ENCODE assay signal across 8 mouse cellular contexts in genomic region chr12:105025271-105025946, GRCm38 (mm10). TPM values are rescaled to one million over a fixed set of nuclear protein-coding genes. Genes with fewer than 3 reads are reported as not detected.
DNase-seq lines count a peak whose midpoint lies in the region; ATAC-seq and TF ChIP-seq lines count a peak whose summit lies in the region.

No protein-coding gene starts in this region.

- H3K27me3 ChIP-seq in MEL (ENCODE audit: control insufficient read depth in 1 of 2, insufficient read depth in 2 of 2, low read length in 2 of 2) = no peaks in the 10 kb centered on the region
- no peaks in the 10 kb centered on the region for H3K27me3 ChIP-seq in intestine, postnatal 0 days (replicated peaks; ENCODE audit: control insufficient read depth, insufficient read depth, low read length)
- no peaks in the 10 kb centered on the region for H3K27me3 ChIP-seq in liver, embryonic 12.5 days (replicated peaks)

- H3K4me1 ChIP-seq in MEL (ENCODE audit: control insufficient read depth in 1 of 2, insufficient read depth in 2 of 2, low read length in 2 of 2) = peaks cover 2 to 47% of the 10 kb centered on the region in 2 experiments
- H3K4me1 ChIP-seq in intestine, postnatal 0 days (replicated peaks; ENCODE audit: control insufficient read depth, insufficient read depth, low read length) = no peaks in the 10 kb centered on the region
- peaks cover 83% of the 10 kb centered on the region for H3K4me1 ChIP-seq in liver, embryonic 12.5 days

- H3K79me2 ChIP-seq in MEL (ENCODE audit: control insufficient read depth, insufficient read depth, low read length, poor library complexity) = peaks cover 12% of the 10 kb centered on the region

- no peaks in the 10 kb centered on the region for H3K9me3 ChIP-seq in MEL (replicated peaks; ENCODE audit: insufficient read depth, low read length)
- H3K9me3 ChIP-seq in intestine, postnatal 0 days (ENCODE audit: control insufficient read depth) = no peaks in the 10 kb centered on the region
- H3K9me3 ChIP-seq in liver, embryonic 12.5 days (replicated peaks) = peaks cover 15% of the 10 kb centered on the region

- TF ChIP-seq POLR2A in MEL (IDR thresholded peaks at IDR 0.05; ENCODE audit: control insufficient read depth in 1 of 2, insufficient read depth in 1 of 2, low read depth in 1 of 2, low read length in 2 of 2, poor library complexity in 1 of 2) = no peak

- DNase-seq in A20 (ENCODE audit: low read depth, low spot score) (peak; percentile 64), MEL (ENCODE audit: low read depth, low spot score) (peak; percentile 92)
- DNase-seq in cerebellum, adult 9-10 months = peak; percentile 79
- peak; percentile 68 to 82 for DNase-seq in frontal cortex, postnatal 36 days (ENCODE audit: low spot score in 2 of 2)
- peak; percentile 89 for DNase-seq in naive thymus-derived CD4-positive, alpha-beta T cell, adult 2 months (ENCODE audit: low read depth)
- DNase-seq in telencephalon, adult 2 months (ENCODE audit: low read depth, low spot score) = peak; percentile 55

- H3K36me3 ChIP-seq in MEL (ENCODE audit: control insufficient read depth in 1 of 2, insufficient read depth in 2 of 2, low read length in 2 of 2) = peaks cover 0 to 34% of the 10 kb centered on the region in 2 experiments; a peak in 3 of 4 replicates
- H3K36me3 ChIP-seq in intestine, postnatal 0 days (ENCODE audit: control insufficient read depth, insufficient read depth) = peaks cover 6% of the 10 kb centered on the region; the same call in 1 of the 2 replicates
- peaks cover 39% of the 10 kb centered on the region for H3K36me3 ChIP-seq in liver, embryonic 12.5 days

- peak overlapping the region; percentile 24 for H3K9ac ChIP-seq in MEL (ENCODE audit: control insufficient read depth, low read depth, low read length, poor library complexity, severe bottlenecking)
- H3K9ac ChIP-seq in intestine, postnatal 0 days (ENCODE audit: low read depth, low read length) = no peak overlapping the region
- H3K9ac ChIP-seq in liver, embryonic 12.5 days = peak overlapping the region; percentile 54

- H3K4me3 ChIP-seq in MEL (ENCODE audit: control insufficient read depth in 1 of 2, insufficient read depth in 1 of 2, low read depth in 2 of 2, low read length in 2 of 2) = no peak overlapping the region
- H3K4me3 ChIP-seq in intestine, postnatal 0 days (ENCODE audit: low read depth, low read length) = no peak overlapping the region
- H3K4me3 ChIP-seq in liver, embryonic 12.5 days = peak overlapping the region; percentile 12; the same call in 1 of the 2 replicates

- no peak overlapping the region for H3K4me2 ChIP-seq in intestine, postnatal 0 days (replicated peaks; ENCODE audit: low read depth)
- H3K4me2 ChIP-seq in liver, embryonic 12.5 days = peak overlapping the region; percentile 56

- peak; percentile 67 to 90 (median 78) for TF ChIP-seq CTCF in MEL (IDR thresholded peaks at IDR 0.05 in 2 of 3, conservative IDR thresholded peaks at IDR 0.05 in 1 of 3; ENCODE audit: control insufficient read depth in 1 of 3, insufficient read depth in 1 of 3, low read depth in 2 of 3, low read length in 3 of 3, poor library complexity in 1 of 3, severe bottlenecking in 1 of 3)
- TF ChIP-seq CTCF in intestine, postnatal 0 days (IDR thresholded peaks at IDR 0.05; ENCODE audit: low read depth) = peak; percentile 87

- ATAC-seq in intestine, postnatal 0 days = no peak
- peak; percentile 83 for ATAC-seq in liver, embryonic 12.5 days

- H3K27ac ChIP-seq in MEL (ENCODE audit: control insufficient read depth, low read depth, low read length) = peak overlapping the region; percentile 94
- H3K27ac ChIP-seq in intestine, postnatal 0 days (ENCODE audit: low read depth, low read length) = no peak overlapping the region
- peak overlapping the region; percentile 96 for H3K27ac ChIP-seq in liver, embryonic 12.5 days

- WGBS in intestine, postnatal 0 days = 43% methylated on average over 8 of the region's 8 CpGs
- 13% methylated on average over 8 of the region's 8 CpGs for WGBS in liver, embryonic 12.5 days (ENCODE audit: insufficient replicate concordance)

- TF ChIP-seq EP300 in MEL (IDR thresholded peaks at IDR 0.05; ENCODE audit: low read depth in 1 of 2, low read length in 2 of 2) = peak; percentile 75 to 90; a peak in 3 of 4 replicates

- TF ChIP-seq RAD21 in MEL (IDR thresholded peaks at IDR 0.05; ENCODE audit: low read depth, low read length) = peak; percentile 92

TF ChIP-seq in MEL, 35 proteins besides CTCF, POLR2A, EP300 and RAD21:
- TF ChIP-seq TCF12 (IDR thresholded peaks at IDR 0.05; ENCODE audit: low read depth, low read length) (peak; percentile 98), MAZ (IDR thresholded peaks at IDR 0.05; ENCODE audit: low read depth, low read length) (peak; percentile 84), BHLHE40 (IDR thresholded peaks at IDR 0.05; ENCODE audit: borderline replicate concordance, low read depth, low read length) (peak; percentile 62; the same call in 1 of the 2 replicates), POLR2AphosphoS2 (IDR thresholded peaks at IDR 0.05; ENCODE audit: low read length) (no peak; the same call in 1 of the 2 replicates), MAFK (IDR thresholded peaks at IDR 0.05; ENCODE audit: borderline replicate concordance, low read depth, low read length) (no peak), ZC3H11A (IDR thresholded peaks at IDR 0.05; ENCODE audit: low read depth, low read length) (peak; percentile 92), E2F4 (IDR thresholded peaks at IDR 0.05; ENCODE audit: borderline replicate concordance, low read depth, low read length) (no peak), NRF1 (IDR thresholded peaks at IDR 0.05; ENCODE audit: insufficient read depth, low read depth, low read length, poor library complexity, severe bottlenecking) (no peak), SMC3 (IDR thresholded peaks at IDR 0.05; ENCODE audit: low read depth, low read length) (peak; percentile 90), KAT2A (conservative IDR thresholded peaks at IDR 0.05; ENCODE audit: low read depth, low read length) (no peak; the same call in 1 of the 2 replicates), ZNF384 (IDR thresholded peaks at IDR 0.05; ENCODE audit: low read depth, low read length) (peak; percentile 72), ETS1 (IDR thresholded peaks at IDR 0.05; ENCODE audit: low read depth, low read length) (peak; percentile 94), HCFC1 (IDR thresholded peaks at IDR 0.05; ENCODE audit: low read depth, low read length) (peak; percentile 19; the same call in 1 of the 2 replicates), MXI1 (IDR thresholded peaks at IDR 0.05; ENCODE audit: low read depth, low read length) (0 out of 2 replicates have a peak, but pooled peaks have one; percentile 33), UBTF (IDR thresholded peaks at IDR 0.05; ENCODE audit: borderline replicate concordance, insufficient read depth, low read depth, low read length) (no peak), USF1 (IDR thresholded peaks at IDR 0.05; ENCODE audit: low read depth, low read length) (no peak), MAX (IDR thresholded peaks at IDR 0.05; ENCODE audit: low read length) (no peak), ELF1 (IDR thresholded peaks at IDR 0.05; ENCODE audit: low read depth, low read length) (no peak), ZMIZ1 (IDR thresholded peaks at IDR 0.05; ENCODE audit: low read depth, low read length) (no peak), ZKSCAN1 (IDR thresholded peaks at IDR 0.05; ENCODE audit: low read depth, low read length) (no peak), CHD2 (IDR thresholded peaks at IDR 0.05; ENCODE audit: low read length) (no peak; the same call in 1 of the 2 replicates), RCOR1 (IDR thresholded peaks at IDR 0.05; ENCODE audit: low read depth, low read length) (no peak; the same call in 1 of the 2 replicates), USF2 (IDR thresholded peaks at IDR 0.05; ENCODE audit: borderline replicate concordance in 1 of 2, insufficient read depth in 1 of 2, low read depth in 1 of 2, low read length in 2 of 2) (no peak), TBP (IDR thresholded peaks at IDR 0.05; ENCODE audit: low read depth, low read length) (0 out of 2 replicates have a peak, but pooled peaks have one; percentile 4), MYC (IDR thresholded peaks at IDR 0.05; ENCODE audit: low read depth, low read length) (no peak), SIN3A (IDR thresholded peaks at IDR 0.05; ENCODE audit: low read length) (peak; percentile 73), CHD1 (IDR thresholded peaks at IDR 0.05; ENCODE audit: low read depth, low read length) (no peak), NELFE (IDR thresholded peaks at IDR 0.05; ENCODE audit: low read depth, low read length) (no peak), POLR2AphosphoS5 (IDR thresholded peaks at IDR 0.05; ENCODE audit: borderline replicate concordance, low read depth, low read length) (no peak), GABPA (IDR thresholded peaks at IDR 0.05; ENCODE audit: low read depth, low read length) (no peak), GATA1 (IDR thresholded peaks at IDR 0.05; ENCODE audit: low read depth, low read length) (peak; percentile 91), TAL1 (IDR thresholded peaks at IDR 0.05; ENCODE audit: low read length) (peak; percentile 88), JUND (IDR thresholded peaks at IDR 0.05; ENCODE audit: low read depth, low read length) (no peak), MEF2A (IDR thresholded peaks at IDR 0.05; ENCODE audit: extremely low read depth, insufficient replicate concordance, low read depth, low read length, poor library complexity, severe bottlenecking) (0 out of 2 replicates have a peak, but pooled peaks have one; percentile 57), MYB (IDR thresholded peaks at IDR 0.05; ENCODE audit: low read depth, low read length) (no peak; the same call in 1 of the 2 replicates)

RNA-seq across cellular contexts. Expression of gene Glrx5, which starts 7.1 kb away (rescaled TPM):
- 95.8 and 108 TPM in 2 replicates for total RNA-seq in MEL (2012; rRNA removed)
- polyA plus RNA-seq in MEL (2012; ENCODE audit: insufficient read depth in 1 of 2, insufficient read length in 2 of 2, low read depth in 1 of 2, low replicate concordance in 2 of 2, missing spikeins in 1 of 2) = 100 to 1,000 TPM in 1 of 2 experiments, not detected in 1; 291 TPM
- 209 TPM in 2 replicates for polyA plus RNA-seq in intestine, postnatal 0 days (2015; fragmentation: Nextera tagmentation; extraction: Ambion mirVana)
- polyA plus RNA-seq in liver, embryonic 12.5 days (2016; fragmentation: Nextera tagmentation; extraction: Ambion mirVana) = 719 and 730 TPM in 2 replicates

RNA-seq across cellular contexts. Expression of gene Syne3, which starts 15.8 kb away (rescaled TPM):
- 4.9 and 7.9 TPM in 2 replicates for total RNA-seq in MEL (2012; rRNA removed)
- 10 to 100 TPM in 1 of 2 experiments, not detected in 1; 10.7 TPM for polyA plus RNA-seq in MEL (2012; ENCODE audit: insufficient read depth in 1 of 2, insufficient read length in 2 of 2, low read depth in 1 of 2, low replicate concordance in 2 of 2, missing spikeins in 1 of 2)
- polyA plus RNA-seq in intestine, postnatal 0 days (2015; fragmentation: Nextera tagmentation; extraction: Ambion mirVana) = 1.6 and 1.8 TPM in 2 replicates
- polyA plus RNA-seq in liver, embryonic 12.5 days (2016; fragmentation: Nextera tagmentation; extraction: Ambion mirVana) = 2.1 and 2.5 TPM in 2 replicates
